Mouse (Mus musculus) E14TG2a.4 (cell line): ENCODE results near the gene Scnn1a.

Experiments
- H3K27me3 ChIP-seq: 2 replicates; pipeline ENCODE4 v1.6.1; 2014; ENCODE audit warnings: low read length, control low read depth; ENCODE audit not compliant: insufficient read depth
- H3K36me3 ChIP-seq: 2 replicates; pipeline ENCODE4 v1.6.1; 2014; ENCODE audit warnings: low read length, control low read depth; ENCODE audit not compliant: insufficient read depth
- H3K4me1 ChIP-seq: replicated peaks from 2 replicates; pipeline ENCODE4 v1.6.1; 2014; ENCODE audit warnings: low read depth, low read length, control low read depth
- H3K4me3 ChIP-seq: replicated peaks from 2 replicates; pipeline ENCODE4 v1.5.1; 2014; ENCODE audit warnings: mild to moderate bottlenecking, low read length
- H3K9me3 ChIP-seq: 2 replicates; pipeline ENCODE4 v1.6.1; 2014; ENCODE audit warnings: low read length, control low read depth
- CTCF ChIP-seq: conservative IDR thresholded peaks from 2 replicates; pipeline ENCODE4 v1.5.1; 2014; ENCODE audit warnings: low read length
- NANOG ChIP-seq: IDR thresholded peaks from 2 replicates; pipeline ENCODE4 v1.6.1; 2014; ENCODE audit warnings: borderline replicate concordance, low read length, mixed read lengths
- POU5F1 ChIP-seq: IDR thresholded peaks from 2 replicates; pipeline ENCODE4 v1.6.1; 2014; ENCODE audit warnings: low read length, borderline replicate concordance

Scnn1a gene

GRCm38 (mm10) chr6:125366133-125366532 is 45.7 kb downstream of the Scnn1a start:
- no peaks in the 10 kb centered on the region; the same call in 1 of the 2 replicates for H3K9me3 ChIP-seq
- peaks cover 46% of the 10 kb centered on the region for H3K27me3 ChIP-seq
- peaks cover 92% of the 10 kb centered on the region for H3K4me1 ChIP-seq
- TF ChIP-seq POU5F1 = no peak
- no peak for TF ChIP-seq CTCF
- TF ChIP-seq NANOG = no peak
- H3K4me3 ChIP-seq = no peak overlapping the region
- H3K36me3 ChIP-seq = no peaks in the 10 kb centered on the region

- Histone ChIP-seq H3K4me1 (peaks cover 92% of the 10 kb centered on the region), H3K27me3 (peaks cover 43% of the 10 kb centered on the region), H3K9me3 (no peaks in the 10 kb centered on the region; the same call in 1 of the 2 replicates), H3K4me3 (no peak overlapping the region), H3K36me3 (no peaks in the 10 kb centered on the region)
- no peak for TF ChIP-seq NANOG
- no peak for TF ChIP-seq POU5F1
- no peak for TF ChIP-seq CTCF
These were observed 47.4 kb downstream of the Scnn1a start for GRCm38 (mm10) chr6:125367758-125368371.

- TF ChIP-seq NANOG (no peak), CTCF (no peak), POU5F1 (no peak)
- H3K4me1 ChIP-seq = peaks cover 75% of the 10 kb centered on the region
- H3K27me3 ChIP-seq = peaks cover 79% of the 10 kb centered on the region
- H3K9me3 ChIP-seq = no peaks in the 10 kb centered on the region
- no peaks in the 10 kb centered on the region for H3K36me3 ChIP-seq
- peak overlapping the region; percentile 68; the same call in 1 of the 2 replicates for H3K4me3 ChIP-seq
These were observed 56.6 kb downstream of the Scnn1a start for GRCm38 (mm10) chr6:125377042-125377441.

GRCm38 (mm10) chr6:125377582-125378451 is 57.4 kb downstream of the Scnn1a start:
- Histone ChIP-seq H3K36me3 (no peaks in the 10 kb centered on the region), H3K4me1 (peaks cover 67% of the 10 kb centered on the region), H3K9me3 (no peaks in the 10 kb centered on the region), H3K4me3 (peak overlapping the region; percentile 68), H3K27me3 (peaks cover 79% of the 10 kb centered on the region)
- TF ChIP-seq NANOG (no peak), CTCF (no peak), POU5F1 (no peak)

GRCm38 (mm10) chr6:125378621-125379020 is 58.2 kb downstream of the Scnn1a start:
- Histone ChIP-seq H3K9me3 (no peaks in the 10 kb centered on the region), H3K36me3 (no peaks in the 10 kb centered on the region), H3K27me3 (peaks cover 76% of the 10 kb centered on the region), H3K4me3 (peak overlapping the region; percentile 23), H3K4me1 (peaks cover 59% of the 10 kb centered on the region)
- TF ChIP-seq POU5F1 (no peak), CTCF (no peak), NANOG (no peak)

- peaks cover 55% of the 10 kb centered on the region for H3K4me1 ChIP-seq
- peaks cover 65% of the 10 kb centered on the region for H3K27me3 ChIP-seq
- no peaks in the 10 kb centered on the region for H3K36me3 ChIP-seq
- no peaks in the 10 kb centered on the region for H3K9me3 ChIP-seq
- TF ChIP-seq POU5F1 = no peak
- no peak for TF ChIP-seq NANOG
- TF ChIP-seq CTCF = no peak
- H3K4me3 ChIP-seq = peak overlapping the region; percentile 79
These were observed 59.3 kb downstream of the Scnn1a start for GRCm38 (mm10) chr6:125379781-125380180.

- no peak for TF ChIP-seq NANOG
- no peak for TF ChIP-seq POU5F1
- TF ChIP-seq CTCF = no peak
These were observed 60.2 kb downstream of the Scnn1a start, which contains the start of gene Plekhg6 for GRCm38 (mm10) chr6:125380372-125381360. Plekhg6 (minus strand) TSS chr6:125380793.

GRCm38 (mm10) chr6:125382024-125382423 is 61.6 kb downstream of the Scnn1a start:
- peaks cover 53% of the 10 kb centered on the region for H3K27me3 ChIP-seq
- no peak overlapping the region for H3K4me3 ChIP-seq
- TF ChIP-seq CTCF (no peak), NANOG (no peak), POU5F1 (no peak)
- no peaks in the 10 kb centered on the region for H3K36me3 ChIP-seq
- peaks cover 64% of the 10 kb centered on the region for H3K4me1 ChIP-seq
- no peaks in the 10 kb centered on the region for H3K9me3 ChIP-seq

More at GRCm38 (mm10) chr6:125380372-125381360, 60.2 kb downstream of the Scnn1a start, which contains the start of gene Plekhg6:
- H3K27me3 ChIP-seq = peaks cover 60% of the 10 kb centered on the region
- no peaks in the 10 kb centered on the region for H3K9me3 ChIP-seq
- H3K36me3 ChIP-seq = no peaks in the 10 kb centered on the region
- H3K4me1 ChIP-seq = peaks cover 60% of the 10 kb centered on the region
- peak within 1 kb of the TSS; percentile 79 for H3K4me3 ChIP-seq
